Mouse (Mus musculus) forebrain, embryonic 14.5 days (tissue): ENCODE measurements around the gene Sik1. TPM values are rescaled to one million over a fixed set of nuclear protein-coding genes. Genes with fewer than 3 reads are reported as not detected.

Source experiments
- ATAC-seq: fragments of 200-750 bp; cut with Nextera tagmentation; 2 replicates; pipeline ENCODE4 v1.8.0; 2017; ENCODE audit warnings: mild to moderate bottlenecking, moderate library complexity
- DNase-seq: peaks from one replicate; pipeline ENCODE4 v3.0.0-alpha.2; 2015; ENCODE audit warnings: low spot score
- H3K27ac ChIP-seq: fragments of 300-500 bp; sonication (generic); 2 replicates; pipeline ENCODE4 v1.5.1; 2014; ENCODE audit warnings: low read depth, mild to moderate bottlenecking, control low read depth, low read length, moderate library complexity
- H3K27me3 ChIP-seq: fragments of 300-500 bp; sonication (generic); replicated peaks from 2 replicates; pipeline ENCODE4 v1.6.1; 2014; ENCODE audit warnings: low read length, control low read depth, mixed read lengths; ENCODE audit not compliant: control insufficient read depth, insufficient read depth
- H3K36me3 ChIP-seq: fragments of 300-500 bp; sonication (generic); 2 replicates; pipeline ENCODE4 v1.6.1; 2014; ENCODE audit warnings: low read length, control low read depth; ENCODE audit not compliant: control insufficient read depth, insufficient read depth
- H3K4me1 ChIP-seq: fragments of 300-500 bp; sonication (generic); 2 replicates; pipeline ENCODE4 v1.6.1; 2014; ENCODE audit warnings: antibody characterized with exemption, low read length, control low read depth; ENCODE audit not compliant: control insufficient read depth, insufficient read depth
- H3K4me2 ChIP-seq: fragments of 300-500 bp; sonication (generic); 2 replicates; pipeline ENCODE4 v1.6.1; 2014; ENCODE audit warnings: mild to moderate bottlenecking, control low read depth, low read length
- H3K4me3 ChIP-seq: fragments of 300-500 bp; sonication (generic); 2 replicates; pipeline ENCODE4 v1.5.1; 2014; ENCODE audit warnings: low read depth, low read length, control low read depth
- H3K9ac ChIP-seq: fragments of 300-500 bp; sonication (generic); 2 replicates; pipeline ENCODE4 v1.6.1; 2014; ENCODE audit warnings: mild to moderate bottlenecking, low read length, control low read depth, moderate library complexity
- H3K9me3 ChIP-seq: fragments of 300-500 bp; sonication (generic); replicated peaks from 2 replicates; pipeline ENCODE4 v1.6.1; 2016; ENCODE audit warnings: low read length, control low read depth, mixed read lengths; ENCODE audit not compliant: control insufficient read depth
- WGBS: fragments of 180-500 bp; shearing (Covaris S2); extraction: QIAGEN DNeasy Blood & Tissue Kit; methylation state at CpG from one replicate; pipeline ENCODE4 v1.1.7; 2014; 5-methylcytosine and 5-hydroxymethylcytosine counted together
- polyA plus RNA-seq: library from polyadenylated mRNA; unstranded; fragments of >200 nt; fragmentation: Nextera tagmentation; extraction: Ambion mirVana; gene quantifications from 2 replicates; pipeline ENCODE4 v1.2.1, GENCODE M21; 2014

Sik1 gene
- polyA plus RNA-seq, 1 experiment from 2014 or later = 12.2 TPM

DNA sequence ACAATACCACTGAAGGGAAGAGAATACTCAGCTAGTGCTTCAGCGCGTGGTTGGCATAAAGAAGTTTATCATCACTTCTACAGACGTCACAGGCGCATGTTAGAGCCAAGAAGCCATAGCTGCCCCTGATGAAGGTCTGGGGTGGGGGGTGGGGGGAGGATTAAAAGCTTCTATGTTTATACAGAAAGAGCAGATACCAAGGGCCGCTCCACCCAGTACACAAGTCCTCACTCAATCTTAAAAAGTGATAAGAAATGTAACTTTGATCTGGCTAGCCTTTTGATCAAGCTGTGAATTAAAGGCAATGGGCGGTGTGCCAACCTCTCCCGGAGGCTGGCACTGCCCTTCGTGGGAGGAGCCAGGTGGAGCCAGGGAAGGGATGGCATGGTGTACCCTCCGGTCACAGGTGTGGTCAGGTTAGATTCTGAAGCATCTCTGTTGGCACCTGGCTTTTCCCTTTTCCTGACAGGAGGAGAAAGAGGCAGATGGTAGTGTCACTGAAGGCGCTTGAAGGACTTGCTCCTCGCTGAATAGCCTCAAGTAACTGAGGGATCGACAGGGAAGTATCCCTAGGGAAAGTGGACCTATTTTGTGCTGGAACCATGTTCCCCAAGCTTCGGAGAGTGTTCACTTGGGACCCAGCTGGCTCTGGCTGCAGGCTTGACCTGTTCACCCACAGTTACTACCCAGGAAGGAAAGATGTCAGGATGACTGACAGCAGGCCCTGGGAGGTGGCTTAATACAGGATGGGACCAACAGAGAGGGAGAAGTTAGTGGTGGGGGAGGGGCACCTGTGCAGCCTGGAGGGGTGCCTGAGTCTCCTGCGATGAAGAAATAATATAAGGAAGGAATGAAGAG is 16.6 kb upstream of the Sik1 start:
- H3K4me3 ChIP-seq = no peak overlapping the region
- H3K9ac ChIP-seq = no peak overlapping the region
- WGBS = 78% methylated on average over 14 of the region's 14 CpGs
- H3K36me3 ChIP-seq = no peaks in the 10 kb centered on the region
- DNase-seq (no peak), ATAC-seq (no peak)
- no peak overlapping the region for H3K27ac ChIP-seq
- H3K27me3 ChIP-seq = no peaks in the 10 kb centered on the region
- peaks cover under 1% of the 10 kb centered on the region; the same call in 1 of the 2 replicates for H3K4me1 ChIP-seq
- H3K9me3 ChIP-seq = no peaks in the 10 kb centered on the region
- H3K4me2 ChIP-seq = no peak overlapping the region

DNA sequence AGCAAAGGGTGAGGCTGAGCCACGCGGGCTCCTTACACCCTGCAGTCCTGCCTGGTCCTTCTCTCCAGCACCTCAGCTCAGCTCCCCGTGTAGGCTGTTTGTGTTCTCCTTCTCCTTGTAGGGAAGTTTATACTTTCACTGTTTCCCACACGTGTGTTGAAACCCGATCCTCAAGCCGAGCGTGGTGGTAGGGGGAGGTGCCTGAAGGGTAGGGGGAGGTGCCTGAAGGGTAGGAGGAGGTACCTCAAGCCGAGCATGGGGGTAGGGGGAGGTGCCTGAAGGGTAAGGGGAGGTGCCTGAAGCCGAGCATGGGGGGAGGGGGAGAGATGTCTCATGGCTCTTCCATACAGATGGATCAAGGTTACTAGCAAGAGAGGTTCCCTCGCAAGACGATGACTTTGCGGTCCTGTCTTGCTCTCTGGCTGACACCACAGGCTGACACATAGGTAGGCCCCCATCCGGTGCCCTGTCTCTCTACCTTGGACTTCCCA is 15.4 kb upstream of the Sik1 start:
- 27% methylated on average over 13 of the region's 13 CpGs for WGBS
- Histone ChIP-seq H3K4me2 (no peak overlapping the region), H3K27me3 (no peaks in the 10 kb centered on the region), H3K27ac (no peak overlapping the region), H3K4me3 (no peak overlapping the region), H3K9me3 (no peaks in the 10 kb centered on the region), H3K36me3 (no peaks in the 10 kb centered on the region), H3K4me1 (no peaks in the 10 kb centered on the region), H3K9ac (no peak overlapping the region)
- ATAC-seq (no peak), DNase-seq (no peak)

DNA sequence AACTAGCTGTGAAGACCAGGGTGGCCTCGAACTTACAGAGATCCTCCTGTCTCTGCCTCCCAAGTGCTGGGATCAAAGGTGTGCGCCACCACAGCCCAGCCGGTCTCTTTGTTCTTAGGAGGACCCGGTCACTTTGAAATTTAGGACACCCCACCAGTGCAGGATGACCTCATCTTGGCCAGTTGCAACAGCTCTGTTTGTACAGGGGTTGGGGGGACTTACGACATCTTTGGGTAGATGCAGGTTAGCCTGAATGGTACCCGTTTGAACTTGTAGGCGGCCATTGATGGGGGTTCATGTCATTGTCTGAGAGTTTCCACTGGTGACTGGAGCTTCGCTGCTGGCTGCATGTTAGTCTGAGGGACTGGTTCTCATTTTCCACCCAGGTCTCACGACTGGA is 14.8 kb upstream of the Sik1 start:
- H3K9ac ChIP-seq = no peak overlapping the region
- H3K4me1 ChIP-seq = no peaks in the 10 kb centered on the region
- no peaks in the 10 kb centered on the region for H3K9me3 ChIP-seq
- H3K27me3 ChIP-seq = no peaks in the 10 kb centered on the region
- ATAC-seq (no peak), DNase-seq (no peak)
- WGBS = 76% methylated on average over 9 of the region's 9 CpGs
- H3K27ac ChIP-seq = no peak overlapping the region
- H3K36me3 ChIP-seq = no peaks in the 10 kb centered on the region
- H3K4me2 ChIP-seq = no peak overlapping the region
- no peak overlapping the region for H3K4me3 ChIP-seq

DNA sequence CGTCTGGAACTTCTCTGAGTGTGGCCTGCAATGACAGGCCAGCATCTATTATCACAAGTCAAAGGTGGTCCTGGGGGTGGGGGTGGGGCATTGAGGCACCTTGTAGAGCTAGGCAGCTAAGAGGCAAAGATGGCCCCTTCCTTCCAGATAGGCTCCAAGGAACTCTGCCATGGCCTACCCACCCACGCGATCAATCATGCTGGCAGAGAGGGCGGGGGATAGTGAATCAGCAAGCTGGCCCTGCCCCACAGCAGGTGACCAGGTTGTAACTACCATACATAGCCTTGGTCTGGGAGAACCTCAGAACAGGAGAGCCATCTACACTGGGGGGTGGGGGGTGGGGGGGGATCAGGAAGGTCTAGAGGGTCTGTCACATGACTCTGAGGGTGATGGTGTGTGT is 12.5 kb upstream of the Sik1 start:
- ATAC-seq (no peak), DNase-seq (no peak)
- Histone ChIP-seq H3K9ac (no peak overlapping the region), H3K36me3 (no peaks in the 10 kb centered on the region), H3K27ac (no peak overlapping the region), H3K4me3 (no peak overlapping the region), H3K9me3 (no peaks in the 10 kb centered on the region), H3K27me3 (no peaks in the 10 kb centered on the region), H3K4me1 (no peaks in the 10 kb centered on the region), H3K4me2 (no peak overlapping the region)
- WGBS = 95% methylated on average over 4 of the region's 4 CpGs

DNA sequence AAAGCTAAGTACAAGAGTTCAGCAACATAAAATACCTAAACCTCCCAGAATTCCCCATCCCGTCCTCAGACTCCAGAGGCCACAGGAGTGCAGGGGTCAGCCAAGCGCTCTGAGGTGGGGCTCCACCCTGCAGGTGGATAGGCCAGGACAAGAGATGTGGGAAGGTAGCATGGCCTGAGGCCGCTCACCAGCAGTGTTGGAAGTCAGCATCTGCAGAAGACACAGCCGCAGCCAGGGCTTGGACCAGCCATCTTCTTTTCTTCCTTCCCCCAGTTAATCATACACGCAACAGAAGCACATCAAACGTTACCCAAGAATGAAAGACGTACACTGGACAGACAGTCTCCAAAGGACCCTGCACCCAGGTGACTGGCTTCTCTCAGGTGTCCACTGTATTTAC is 11.5 kb upstream of the Sik1 start:
- Histone ChIP-seq H3K9me3 (no peaks in the 10 kb centered on the region), H3K36me3 (no peaks in the 10 kb centered on the region), H3K4me1 (no peaks in the 10 kb centered on the region), H3K9ac (no peak overlapping the region), H3K27me3 (no peaks in the 10 kb centered on the region), H3K27ac (no peak overlapping the region), H3K4me2 (no peak overlapping the region), H3K4me3 (no peak overlapping the region)
- ATAC-seq = no peak
- no peak for DNase-seq
- 96% methylated on average over 7 of the region's 7 CpGs for WGBS

DNA sequence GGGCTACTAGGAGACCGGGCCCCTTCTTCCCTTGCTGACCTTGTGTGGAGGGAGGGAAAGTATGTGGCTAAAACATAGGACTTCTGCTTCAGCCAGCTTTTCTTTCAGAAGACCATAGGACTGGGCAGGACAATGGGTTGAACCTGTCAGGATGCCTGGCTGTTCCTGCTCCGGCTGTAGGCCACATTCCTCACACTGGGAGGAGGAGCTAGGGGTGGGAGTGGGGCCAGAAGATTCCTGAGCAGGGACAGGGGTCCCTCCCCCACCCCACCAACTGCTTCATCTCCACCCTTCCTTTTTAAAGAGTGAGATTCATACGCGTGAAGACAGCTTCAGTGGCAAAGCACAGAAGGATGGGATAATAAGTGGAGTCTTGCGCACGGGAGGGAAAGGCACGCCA is 10.0 kb upstream of the Sik1 start:
- Histone ChIP-seq H3K4me3 (no peak overlapping the region), H3K27me3 (no peaks in the 10 kb centered on the region), H3K9ac (no peak overlapping the region), H3K4me1 (no peaks in the 10 kb centered on the region), H3K4me2 (no peak overlapping the region), H3K36me3 (no peaks in the 10 kb centered on the region), H3K9me3 (no peaks in the 10 kb centered on the region), H3K27ac (no peak overlapping the region)
- no peak for DNase-seq
- WGBS = 71% methylated on average over 7 of the region's 7 CpGs
- no peak for ATAC-seq

DNA sequence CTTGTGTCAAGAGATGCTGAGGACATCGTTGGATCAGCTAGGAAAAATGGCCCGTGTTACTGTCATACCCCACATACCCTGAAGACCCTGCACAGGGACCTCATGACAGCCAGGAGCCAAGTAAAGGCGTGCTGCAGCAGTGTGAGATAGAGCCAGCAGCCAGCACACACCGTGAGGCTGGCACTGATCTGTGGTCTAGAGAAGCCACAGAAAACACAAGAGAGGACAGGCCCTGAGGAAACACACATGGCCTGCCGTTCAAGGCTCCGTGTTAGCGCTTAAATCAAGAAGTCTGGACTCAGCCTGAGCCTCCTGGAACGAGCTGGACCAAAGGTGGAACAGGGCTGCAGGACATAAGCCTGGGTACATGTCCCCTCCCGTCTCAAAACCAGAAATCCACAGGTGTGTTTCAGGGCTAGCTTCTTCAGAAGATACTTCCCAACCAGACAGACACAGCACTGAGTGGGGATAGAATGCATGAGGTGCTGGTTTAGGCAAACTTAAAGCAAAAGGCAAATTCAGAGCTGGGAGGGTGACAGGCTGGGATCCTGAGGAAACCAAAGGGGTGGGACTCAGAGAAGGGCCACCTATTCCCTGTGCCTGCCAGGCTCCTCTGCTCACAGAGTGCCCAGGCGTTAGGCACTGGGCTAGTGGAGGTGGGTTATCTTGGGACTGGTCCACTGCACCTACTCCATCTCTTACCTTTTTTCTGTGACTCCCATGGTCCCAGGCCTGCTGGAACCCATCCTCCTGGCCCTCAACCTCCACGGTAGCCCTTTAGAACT is 9.3 kb upstream of the Sik1 start:
- Histone ChIP-seq H3K9me3 (no peaks in the 10 kb centered on the region), H3K27ac (no peak overlapping the region), H3K9ac (no peak overlapping the region), H3K4me1 (no peaks in the 10 kb centered on the region), H3K4me2 (no peak overlapping the region), H3K36me3 (no peaks in the 10 kb centered on the region), H3K4me3 (no peak overlapping the region), H3K27me3 (no peaks in the 10 kb centered on the region)
- DNase-seq (no peak), ATAC-seq (no peak)
- 80% methylated on average over 11 of the region's 11 CpGs for WGBS

DNA sequence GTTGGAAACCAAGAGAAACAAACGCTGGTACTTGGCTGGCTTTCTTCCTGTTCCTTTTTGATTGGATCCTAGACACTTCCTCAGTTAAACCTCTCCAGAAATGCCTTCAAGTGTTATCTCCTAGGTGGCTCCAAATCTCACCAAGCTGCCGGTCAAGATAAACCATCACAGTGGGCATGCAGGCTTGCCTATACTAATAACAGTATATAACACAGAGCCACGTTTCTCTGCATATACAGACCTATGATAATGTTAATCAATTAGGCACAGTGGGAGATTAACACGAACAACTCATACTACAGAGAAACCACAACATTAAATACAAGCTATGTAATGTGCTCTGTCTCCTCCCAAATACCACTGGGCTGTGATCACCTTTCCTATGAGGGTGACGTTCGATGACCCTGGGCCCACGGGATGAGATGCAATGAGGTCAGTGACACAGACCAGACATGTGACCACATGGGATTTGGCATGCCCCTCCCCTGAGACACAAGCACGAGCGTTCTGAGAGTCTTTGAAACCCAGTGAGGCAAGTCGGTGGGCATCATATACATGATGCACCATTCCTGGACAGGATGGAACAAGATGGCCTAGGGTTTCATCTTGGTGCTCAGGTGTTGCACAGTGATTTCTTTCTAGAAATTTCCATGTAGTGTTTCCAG is 7.7 kb upstream of the Sik1 start:
- 84% methylated on average over 10 of the region's 10 CpGs for WGBS
- no peaks in the 10 kb centered on the region for H3K36me3 ChIP-seq

More for the DNA sequence above, 7.7 kb upstream of the Sik1 start:
- Histone ChIP-seq H3K27me3 (no peaks in the 10 kb centered on the region), H3K4me1 (no peaks in the 10 kb centered on the region), H3K9me3 (no peaks in the 10 kb centered on the region), H3K27ac (no peak overlapping the region), H3K4me2 (no peak overlapping the region), H3K4me3 (no peak overlapping the region), H3K9ac (no peak overlapping the region)
- ATAC-seq (no peak), DNase-seq (no peak)
